Mouse (Mus musculus): ENCODE measurements around the gene Gm21885.

Gene Gm21885

DNA sequence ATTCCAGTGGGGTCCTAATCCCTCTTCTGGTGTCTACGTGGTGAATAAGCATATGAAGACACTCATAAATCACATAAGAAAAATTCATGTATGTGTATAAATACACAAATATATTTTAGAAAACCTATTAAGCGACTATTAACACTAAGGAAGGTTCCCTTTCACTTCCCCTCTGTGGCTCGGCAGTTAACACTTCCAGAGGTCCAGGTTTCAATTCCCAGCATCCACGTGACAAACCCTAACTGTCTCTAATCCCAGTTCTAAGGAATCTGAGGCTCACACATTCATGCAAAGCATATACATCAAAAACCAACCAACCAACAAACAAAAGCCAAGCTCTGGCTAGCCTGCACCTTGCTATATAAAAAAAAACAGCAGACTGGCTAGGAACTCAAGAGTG lies 35.8 kb downstream of the Gm21885 start:
- no peak for DNase-seq (ENCODE audit: extremely low read depth, low read depth, low spot score)

- no peak for DNase-seq (ENCODE audit: extremely low read depth, low read depth, low spot score)
Observed at GRCm38 (mm10) chr11:94318056-94318455, 36.4 kb downstream of the Gm21885 start.

GRCm38 (mm10) chr11:94320969-94321930 lies 39.6 kb downstream of the Gm21885 start:
- DNase-seq (ENCODE audit: extremely low read depth, low read depth, low spot score), result no peak

DNA sequence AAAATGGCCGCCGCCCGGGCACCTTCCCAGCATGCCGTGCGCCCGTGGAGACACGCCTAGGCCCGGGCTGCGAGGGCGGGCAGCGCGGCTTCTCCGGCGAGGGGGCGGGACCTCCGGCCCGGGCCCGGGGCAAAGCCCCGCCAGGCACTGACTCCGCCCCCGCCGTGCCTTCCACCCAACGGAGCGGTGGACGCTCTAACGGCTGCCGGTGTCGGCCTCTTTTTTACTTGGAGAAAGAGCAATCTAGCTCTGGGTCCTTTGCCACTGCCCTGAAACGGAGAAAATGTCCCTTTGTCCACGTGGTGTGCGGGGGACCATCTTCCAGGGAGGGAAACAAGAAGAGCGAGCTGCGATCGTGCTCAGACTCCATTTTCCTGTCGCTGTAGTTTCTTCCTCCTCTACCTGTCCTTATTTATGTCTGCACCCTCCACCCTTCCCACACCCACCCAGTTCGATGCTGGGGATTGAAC lies 40.3 kb downstream of the Gm21885 start, which contains the start of gene Luc7l3:
TSS of gene Luc7l3 (minus strand) at position 58 of the 470 bp plus-strand sequence.
- DNase-seq (ENCODE audit: extremely low read depth, low read depth, low spot score), result no peak

DNA sequence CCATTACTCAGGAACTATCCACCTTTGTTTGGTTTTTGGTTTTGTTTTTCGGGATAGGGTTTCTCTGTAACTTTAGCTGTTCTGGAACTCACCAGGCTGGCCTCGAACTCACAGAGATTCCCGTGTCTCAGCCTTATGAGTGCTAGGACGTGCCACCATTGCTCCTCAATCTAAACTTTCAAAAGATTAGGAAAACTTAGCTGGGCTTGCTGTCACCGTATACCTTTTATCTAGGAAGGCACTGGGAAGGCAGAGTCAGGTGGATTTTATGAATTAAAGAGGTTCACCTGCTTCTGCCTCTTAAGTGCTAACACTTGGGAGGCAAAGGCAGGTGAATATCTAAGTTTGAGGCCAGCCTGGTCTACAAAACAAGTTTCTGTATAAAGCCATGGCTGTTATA lies 41.0 kb downstream of the Gm21885 start:
- no peak for DNase-seq (ENCODE audit: extremely low read depth, low read depth, low spot score)

GRCm38 (mm10) chr11:94323271-94323925 lies 41.7 kb downstream of the Gm21885 start:
- DNase-seq (ENCODE audit: extremely low read depth, low read depth, low spot score), result no peak

- DNase-seq (ENCODE audit: extremely low read depth, low read depth, low spot score), result no peak
Observed at GRCm38 (mm10) chr11:94324618-94325017, 42.9 kb downstream of the Gm21885 start.

DNA sequence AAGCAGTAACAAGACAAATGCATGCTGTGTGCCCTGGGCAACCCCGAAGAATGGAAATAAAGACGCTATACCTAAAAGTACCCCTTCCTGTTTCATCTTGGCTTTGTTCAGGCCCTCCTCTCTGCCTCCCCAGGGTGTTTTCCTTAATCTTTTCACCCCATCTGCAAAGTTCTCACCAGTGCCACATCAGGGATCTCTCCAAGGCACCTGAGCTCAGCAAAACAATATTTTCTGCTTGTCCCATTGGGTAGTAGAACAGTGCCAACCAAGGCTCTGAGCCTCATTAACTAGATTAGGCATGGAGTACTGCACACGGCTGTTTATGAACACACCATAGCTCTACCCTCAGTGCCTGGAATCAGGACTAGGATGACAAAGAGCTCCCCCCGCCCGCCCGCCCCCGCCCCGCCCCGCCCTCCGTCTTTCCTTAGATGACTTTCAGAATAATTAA lies 45.3 kb downstream of the Gm21885 start:
- peak; percentile 76 for DNase-seq (ENCODE audit: extremely low read depth, low read depth, low spot score)

DNA sequence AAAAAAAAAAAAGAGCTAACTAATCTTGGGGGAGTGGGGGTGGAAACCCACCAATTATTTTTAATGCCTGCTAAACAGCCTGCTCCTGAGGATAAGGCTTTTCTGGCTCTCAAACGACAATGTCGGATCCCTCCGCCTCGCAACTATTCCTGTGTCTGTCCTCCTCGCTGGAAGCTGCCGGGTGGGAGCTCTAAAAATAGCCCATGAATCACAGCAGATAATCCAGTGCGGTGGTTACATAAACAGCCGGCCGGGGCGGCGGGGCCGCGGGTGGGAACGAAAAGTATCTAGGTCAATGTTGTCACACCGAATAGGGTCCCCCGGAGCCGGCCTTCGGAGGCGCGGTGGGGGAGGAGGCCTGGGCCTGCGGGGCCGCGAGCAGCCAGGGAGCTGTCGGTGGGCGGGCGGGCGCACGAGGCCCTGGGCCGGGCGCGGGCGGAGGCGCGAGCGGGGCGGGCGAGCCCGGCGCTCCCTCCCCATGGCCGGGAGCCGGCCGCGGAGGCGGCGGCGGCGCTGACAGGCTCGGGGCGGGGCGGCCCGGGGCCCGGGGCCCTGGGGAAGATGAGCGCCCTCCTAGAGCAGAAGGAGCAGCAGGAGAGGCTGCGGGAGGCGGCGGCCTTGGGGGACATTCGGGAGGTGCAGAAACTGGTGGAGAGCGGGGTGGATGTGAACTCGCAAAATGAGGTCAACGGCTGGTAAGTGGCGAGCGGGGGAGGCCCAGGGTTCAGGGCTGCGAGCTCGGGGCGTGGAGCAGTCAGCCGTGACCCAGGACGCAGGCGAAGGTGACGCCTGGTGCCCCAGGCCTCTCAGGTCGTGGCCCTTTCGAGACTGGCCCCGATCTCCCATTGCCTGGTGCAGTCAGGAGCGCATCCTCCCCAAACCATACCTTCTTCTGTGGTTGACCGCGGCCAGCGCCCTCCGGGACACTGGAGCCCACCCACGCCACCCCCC lies 46.3 kb downstream of the Gm21885 start, which contains the start of gene Ankrd40:
TSS of gene Ankrd40 (plus strand) at position 309 of the 951 bp plus-strand sequence.
- DNase-seq (ENCODE audit: extremely low read depth, low read depth, low spot score), result no peak

- peak; percentile 62 for DNase-seq (ENCODE audit: extremely low read depth, low read depth, low spot score)
Observed at GRCm38 (mm10) chr11:94328644-94329025, 47.0 kb downstream of the Gm21885 start.

- DNase-seq (ENCODE audit: extremely low read depth, low read depth, low spot score), result no peak
Observed at GRCm38 (mm10) chr11:94329270-94329891, 47.7 kb downstream of the Gm21885 start.

- no peak for DNase-seq (ENCODE audit: extremely low read depth, low read depth, low spot score)
Observed at GRCm38 (mm10) chr11:94330211-94330610, 48.5 kb downstream of the Gm21885 start.

DNA sequence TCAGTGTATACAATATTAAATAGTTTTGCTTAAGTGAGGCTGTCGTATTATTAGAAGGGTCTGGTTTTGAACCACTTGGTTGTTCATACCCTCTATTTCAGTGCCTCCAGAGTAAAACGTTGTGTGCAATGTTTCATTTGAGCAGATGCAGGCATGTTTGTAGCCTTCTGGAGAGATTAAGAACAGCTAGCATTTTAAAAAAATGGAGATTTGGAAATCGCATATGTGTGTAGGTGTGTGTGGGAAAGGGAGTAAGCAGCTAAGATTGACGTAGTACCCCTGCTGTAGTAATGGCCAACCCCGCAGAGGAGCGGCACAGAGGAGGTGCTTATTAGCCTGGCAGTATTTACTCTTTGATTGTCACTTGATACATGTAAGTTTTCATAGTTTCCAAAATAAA lies 51.1 kb downstream of the Gm21885 start:
- DNase-seq (ENCODE audit: extremely low read depth, low read depth, low spot score), result no peak

DNA sequence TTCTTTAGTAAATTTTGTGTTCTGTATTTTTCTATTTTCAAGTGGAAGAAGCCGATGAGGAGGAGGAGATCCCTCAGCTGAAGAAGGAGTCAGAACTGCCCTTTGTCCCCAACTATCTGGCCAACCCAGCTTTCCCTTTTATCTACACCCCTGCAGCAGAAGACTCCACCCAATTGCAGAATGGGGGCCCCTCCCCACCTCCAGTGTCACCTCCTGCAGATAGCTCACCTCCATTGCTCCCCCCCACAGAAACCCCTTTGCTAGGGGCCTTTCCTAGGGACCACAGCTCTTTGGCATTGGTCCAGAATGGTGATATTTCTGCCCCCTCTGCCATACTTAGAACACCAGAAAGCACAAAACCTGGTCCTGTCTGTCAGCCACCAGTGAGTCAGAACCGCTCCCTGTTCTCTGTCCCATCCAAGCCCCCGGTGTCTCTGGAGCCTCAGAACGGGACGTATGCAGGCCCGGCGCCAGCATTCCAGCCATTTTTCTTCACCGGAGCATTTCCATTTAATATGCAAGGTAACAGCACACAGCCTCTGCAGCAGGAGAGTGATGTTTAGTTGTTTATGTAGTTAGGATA lies 52.8 kb downstream of the Gm21885 start:
- no peak for DNase-seq (ENCODE audit: extremely low read depth, low read depth, low spot score)

Data from fat pad, adult 2 months (tissue).